Mouse (Mus musculus) right cerebral cortex, adult 18-20 months (tissue): ENCODE data around the gene Hrh2.
A peak's percentile ranks its signal among the peaks of the same experiment; 100 is the strongest.

Source experiments
- DNase-seq: peaks from one replicate; pipeline ENCODE4 v3.0.0; 2022; ENCODE audit warnings: mixed read lengths

The Hrh2 gene

DNA sequence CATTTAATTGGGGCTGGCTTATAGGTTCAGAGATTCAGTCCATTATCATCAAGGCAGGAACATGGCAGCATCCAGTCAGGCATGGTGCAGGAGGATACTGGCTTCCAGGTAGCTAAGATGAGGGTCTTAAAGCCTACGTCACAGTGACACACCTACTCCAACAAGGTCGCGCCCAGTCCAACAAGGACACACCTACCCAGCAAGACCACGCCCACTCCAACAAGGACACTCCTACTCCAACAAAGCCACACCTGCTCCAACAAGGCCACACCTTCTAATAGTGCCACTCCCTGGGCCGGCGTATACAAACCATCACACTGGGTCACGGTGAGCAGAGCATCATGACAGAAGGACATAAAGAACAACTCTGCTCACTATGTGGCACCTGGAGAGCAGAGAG, 80.1 kb downstream of the Hrh2 start:
- no peak for DNase-seq

DNA sequence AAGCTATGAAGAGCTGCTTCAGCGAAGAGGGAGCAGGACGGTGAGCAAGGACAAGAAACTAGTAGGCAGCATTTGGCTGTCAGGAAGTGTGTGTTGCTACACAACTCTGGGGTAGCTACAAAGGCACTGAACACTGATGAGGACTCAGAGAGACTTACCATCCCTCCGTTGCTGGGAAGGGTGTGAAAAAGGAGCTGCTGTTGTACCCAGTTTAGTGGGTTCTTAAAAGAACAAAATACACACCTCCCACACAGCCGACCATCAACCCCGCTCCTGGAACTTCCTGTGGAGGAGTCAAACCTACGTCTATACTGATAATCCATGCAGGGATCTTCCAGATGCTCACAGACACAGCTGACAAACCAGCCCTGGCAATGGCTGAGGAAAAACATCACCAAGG, 85.5 kb downstream of the Hrh2 start:
- DNase-seq: peak; percentile 86

DNA sequence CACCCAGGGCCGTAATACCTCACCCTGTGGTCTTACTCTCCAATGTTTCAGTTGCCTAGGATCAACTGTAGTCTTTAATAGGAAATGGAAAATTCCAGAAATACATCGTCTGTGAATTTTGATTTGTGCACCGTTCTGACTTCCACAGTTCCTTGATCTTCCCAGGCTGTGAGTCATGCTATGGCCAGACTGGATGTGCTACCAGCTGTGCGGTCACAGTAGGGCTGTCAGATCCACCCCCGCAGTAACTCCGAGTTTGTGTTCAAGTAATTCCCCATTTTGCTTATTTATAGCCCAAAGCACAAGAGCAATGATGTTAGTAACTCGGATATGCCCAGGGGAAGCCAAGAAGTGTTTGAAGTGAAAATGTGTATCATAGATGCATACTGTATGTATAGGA, 88.4 kb downstream of the Hrh2 start:
- DNase-seq: peak; percentile 54

DNA sequence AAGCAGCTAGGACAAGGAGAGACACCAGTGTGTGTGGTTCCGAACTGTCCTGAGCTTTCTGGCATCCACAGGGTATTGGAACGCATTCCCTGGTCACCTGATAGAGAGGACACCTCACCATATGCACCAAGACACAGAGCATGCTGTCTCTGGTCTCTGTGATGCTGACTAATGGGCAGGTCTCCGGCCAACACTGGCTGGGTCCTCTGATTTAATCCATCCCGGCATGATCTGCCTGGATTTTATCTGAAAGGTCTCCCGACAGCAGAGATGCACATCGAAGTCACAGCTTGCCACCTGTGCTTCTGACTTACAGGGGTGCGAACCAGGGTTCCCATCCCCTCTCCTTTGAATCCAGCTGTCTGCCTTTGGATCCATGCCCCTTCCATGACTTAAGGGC, 89.2 kb downstream of the Hrh2 start:
- DNase-seq: no peak

DNA sequence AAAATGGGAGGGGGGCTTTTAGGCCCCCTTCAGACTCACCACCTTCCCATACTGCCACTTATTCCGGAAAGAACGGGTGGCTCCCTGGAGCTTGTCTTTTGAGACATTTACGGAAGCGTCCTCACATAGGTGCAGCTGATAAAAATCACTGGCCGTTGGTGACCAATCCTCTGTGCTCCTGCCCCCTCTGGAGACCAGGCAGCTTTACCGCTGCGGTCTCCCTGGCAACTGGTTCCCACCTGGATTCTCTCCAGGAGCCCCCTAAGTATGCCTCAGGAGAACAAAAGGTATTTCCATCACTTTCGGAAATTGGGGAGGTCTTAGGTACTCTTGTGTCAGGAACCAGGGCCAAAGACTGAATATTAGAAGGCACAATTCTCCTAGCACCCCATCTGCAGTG, 89.7 kb downstream of the Hrh2 start:
- no peak for DNase-seq

DNA sequence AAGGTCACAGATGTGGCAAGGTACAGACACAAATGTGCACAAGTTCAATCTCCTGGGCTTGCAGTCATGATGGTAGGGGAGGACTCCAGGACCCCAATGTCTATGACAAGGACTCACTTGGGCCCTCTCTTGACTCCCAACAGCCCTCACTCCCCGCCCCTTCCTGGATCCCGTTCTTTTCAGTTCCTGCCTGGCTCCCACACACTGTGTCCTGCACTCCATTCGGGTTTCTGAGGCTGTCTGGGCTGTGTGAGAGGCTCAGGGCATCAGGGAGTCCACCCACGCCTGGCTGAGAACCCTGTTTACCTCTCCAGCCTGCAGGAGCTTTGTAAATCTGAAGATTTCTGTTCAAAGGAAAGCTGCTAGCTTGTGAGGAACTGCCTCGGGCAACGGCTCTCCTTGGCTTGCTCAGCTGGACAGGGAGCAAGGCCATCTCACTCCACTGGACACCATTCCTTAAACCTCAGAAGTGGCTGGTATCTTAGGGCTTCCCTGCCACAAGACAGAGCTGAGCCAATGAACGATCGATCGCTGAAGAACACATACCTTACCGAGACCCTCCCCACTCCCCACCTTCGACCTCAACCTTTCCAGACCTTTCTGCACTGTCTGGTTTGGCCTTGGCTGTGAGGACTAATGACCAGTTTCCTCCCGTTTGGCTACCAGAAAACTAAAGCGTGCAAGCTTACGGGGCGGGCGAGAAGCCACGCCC, 90.4 kb downstream of the Hrh2 start:
- peak; percentile 44 for DNase-seq

DNA sequence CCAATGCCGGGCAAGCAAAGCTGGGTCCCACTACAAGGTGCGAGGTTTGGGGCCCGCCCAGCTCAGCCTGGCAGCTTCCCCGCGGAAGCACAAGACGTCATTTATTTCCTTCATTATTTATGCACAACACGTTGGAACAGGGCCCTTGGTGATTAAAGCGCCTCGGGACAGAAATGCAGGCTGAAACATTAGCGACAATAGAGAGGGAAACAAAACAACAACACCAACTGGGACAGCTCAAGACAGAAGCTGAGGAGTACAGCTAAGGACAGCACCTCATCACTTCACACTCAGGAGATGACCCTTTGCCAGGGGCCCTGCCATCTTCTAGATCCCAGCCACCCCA, 90.9 kb downstream of the Hrh2 start:
- no peak for DNase-seq
